Mouse (Mus musculus): ENCODE results near the gene Fam78b.

Gene Fam78b

GRCm38 (mm10) chr1:167001174-167001843 is at the start of gene Fam78b:
Gene Fam78b (plus strand): TSS chr1:167001417.
- no peak for DNase-seq

GRCm38 (mm10) chr1:166964508-166964907 is 36.7 kb upstream of the Fam78b start:
- peak; percentile 5 for DNase-seq

- no peak for DNase-seq
These were observed 32.9 kb upstream of the Fam78b start for GRCm38 (mm10) chr1:166968271-166968670.

GRCm38 (mm10) chr1:166973731-166974130 is 27.5 kb upstream of the Fam78b start:
- no peak for DNase-seq

- no peak for DNase-seq
These were observed 22.6 kb upstream of the Fam78b start for GRCm38 (mm10) chr1:166978611-166979010.

GRCm38 (mm10) chr1:166994266-166994665 is 7.0 kb upstream of the Fam78b start:
- DNase-seq: no peak

GRCm38 (mm10) chr1:166996250-166996649 is 5.0 kb upstream of the Fam78b start:
- no peak for DNase-seq

GRCm38 (mm10) chr1:166996811-166997210 is 4.4 kb upstream of the Fam78b start:
- no peak for DNase-seq

- DNase-seq: peak; percentile 52
These were observed 566 bp upstream of the Fam78b start for GRCm38 (mm10) chr1:167000529-167001173.

GRCm38 (mm10) chr1:167001844-167002485 is 748 bp downstream of the Fam78b start:
- no peak for DNase-seq

GRCm38 (mm10) chr1:167002486-167002850 is 1.3 kb downstream of the Fam78b start:
- DNase-seq: peak; percentile 38

GRCm38 (mm10) chr1:167004621-167005020 is 3.4 kb downstream of the Fam78b start:
- DNase-seq: no peak

GRCm38 (mm10) chr1:167007341-167007740 is 6.1 kb downstream of the Fam78b start:
- DNase-seq: no peak

- no peak for DNase-seq
These were observed 9.0 kb downstream of the Fam78b start for GRCm38 (mm10) chr1:167010190-167010589.

GRCm38 (mm10) chr1:167011301-167011700 is 10.1 kb downstream of the Fam78b start:
- no peak for DNase-seq

- DNase-seq: no peak
These were observed 11.4 kb downstream of the Fam78b start for GRCm38 (mm10) chr1:167012616-167013015.

GRCm38 (mm10) chr1:167013234-167013864 is 12.1 kb downstream of the Fam78b start:
- no peak for DNase-seq

GRCm38 (mm10) chr1:167016269-167016668 is 15.1 kb downstream of the Fam78b start:
- DNase-seq: no peak

GRCm38 (mm10) chr1:167022001-167022424 is 20.8 kb downstream of the Fam78b start:
- no peak for DNase-seq

- no peak for DNase-seq
These were observed 21.4 kb downstream of the Fam78b start for GRCm38 (mm10) chr1:167022541-167023121.

- no peak for DNase-seq
These were observed 22.6 kb downstream of the Fam78b start for GRCm38 (mm10) chr1:167023794-167024193.

- no peak for DNase-seq
These were observed 23.7 kb downstream of the Fam78b start for GRCm38 (mm10) chr1:167024961-167025360.

GRCm38 (mm10) chr1:167032046-167032648 is 30.9 kb downstream of the Fam78b start:
- DNase-seq: no peak
